9 mouse cellular contexts compared by ENCODE assay signal in genomic region chr5:99906181-99906956, GRCm38 (mm10). TPM values are rescaled to one million over a fixed set of nuclear protein-coding genes. Genes with fewer than 3 reads are reported as not detected.
A peak's percentile ranks its signal among the peaks of the same experiment; 100 is the strongest.
DNase-seq lines count a peak whose midpoint lies in the region; ATAC-seq lines count a peak whose summit lies in the region.
"Had no signal": no experiment of that assay in that cellular context is flagged by ENCODE, and none has a peak within 500 bp of the region (broad histone marks: within the 10 kb centered on the region; RNA-seq: fewer than 3 reads in every experiment).

Gene Vamp9, plus strand, starts transcription at chr5:99906254.

- H3K27ac ChIP-seq in forebrain, embryonic 13.5 days = peak within 1 kb of the TSS; percentile 87
- peak within 1 kb of the TSS; percentile 95 for H3K27ac ChIP-seq in heart, embryonic 16.5 days (ENCODE audit: low read length)
- H3K27ac ChIP-seq in liver, embryonic 11.5 days (ENCODE audit: low read depth, low read length) = peak within 1 kb of the TSS; percentile 66

- peak within 1 kb of the TSS; percentile 71 for H3K9ac ChIP-seq in forebrain, embryonic 13.5 days
- H3K9ac ChIP-seq in heart, embryonic 16.5 days (ENCODE audit: low read length) = peak within 1 kb of the TSS; percentile 83
- peak within 1 kb of the TSS; percentile 58 for H3K9ac ChIP-seq in liver, embryonic 11.5 days (ENCODE audit: low read depth, low read length)

- 4% methylated on average over 49 of the region's 49 CpGs for WGBS in forebrain, embryonic 13.5 days
- WGBS in heart, embryonic 16.5 days = 5% methylated on average over 49 of the region's 49 CpGs
- WGBS in liver, embryonic 11.5 days = 6% methylated on average over 49 of the region's 49 CpGs

- peaks cover 4% of the 10 kb centered on the region; the same call in 1 of the 2 replicates for H3K4me1 ChIP-seq in forebrain, embryonic 13.5 days
- no peaks in the 10 kb centered on the region for H3K4me1 ChIP-seq in heart, embryonic 16.5 days (ENCODE audit: control insufficient read depth, insufficient read depth, low read length)
- no peaks in the 10 kb centered on the region for H3K4me1 ChIP-seq in liver, embryonic 11.5 days (replicated peaks; ENCODE audit: control insufficient read depth, insufficient read depth, low read length)

- H3K27me3 ChIP-seq in forebrain, embryonic 13.5 days = no peaks in the 10 kb centered on the region
- H3K27me3 ChIP-seq in heart, embryonic 16.5 days (ENCODE audit: control insufficient read depth, insufficient read depth, low read length) = no peaks in the 10 kb centered on the region
- H3K27me3 ChIP-seq in liver, embryonic 11.5 days (replicated peaks; ENCODE audit: control insufficient read depth, insufficient read depth, low read length) = no peaks in the 10 kb centered on the region

- no peaks in the 10 kb centered on the region for H3K36me3 ChIP-seq in forebrain, embryonic 13.5 days (ENCODE audit: poor library complexity, severe bottlenecking)
- H3K36me3 ChIP-seq in heart, embryonic 16.5 days (ENCODE audit: control insufficient read depth, insufficient read depth) = no peaks in the 10 kb centered on the region
- no peaks in the 10 kb centered on the region for H3K36me3 ChIP-seq in liver, embryonic 11.5 days (ENCODE audit: control insufficient read depth, insufficient read depth, low read length)

- peak; percentile 96 for ATAC-seq in CD4-positive, CD25-positive, alpha-beta regulatory T cell, adult 4 months
- ATAC-seq in cerebellum, adult (ENCODE audit: insufficient number of reproducible peaks, low FRiP score, low TSS enrichment) = peak; percentile 99
- ATAC-seq in forebrain, embryonic 13.5 days = peak; percentile 99
- ATAC-seq in heart, embryonic 16.5 days (replicated peaks; ENCODE audit: extremely low read depth, insufficient read depth, low FRiP score) = peak; percentile 100
- peak; percentile 98 for ATAC-seq in liver, embryonic 11.5 days (replicated peaks; ENCODE audit: low FRiP score)

- DNase-seq in kidney, postnatal 14 days = peak; percentile 97
- DNase-seq in liver, embryonic 11.5 days (ENCODE audit: low spot score) = peak; percentile 93
- peak; percentile 97 for DNase-seq in naive thymus-derived CD4-positive, alpha-beta T cell, adult 2 months (ENCODE audit: low read depth)
- DNase-seq in spleen, postnatal 4 days (ENCODE audit: low spot score in 2 of 2) = peak; percentile 85 to 94

- H3K4me2 ChIP-seq in forebrain, embryonic 13.5 days = peak within 1 kb of the TSS; percentile 65
- peak within 1 kb of the TSS; percentile 61 for H3K4me2 ChIP-seq in heart, embryonic 16.5 days (ENCODE audit: low read depth, low read length)
- peak within 1 kb of the TSS; percentile 76 for H3K4me2 ChIP-seq in liver, embryonic 11.5 days

- no peaks in the 10 kb centered on the region for H3K9me3 ChIP-seq in forebrain, embryonic 13.5 days (replicated peaks)
- H3K9me3 ChIP-seq in heart, embryonic 16.5 days (replicated peaks; ENCODE audit: control insufficient read depth, low read length) = no peaks in the 10 kb centered on the region
- no peaks in the 10 kb centered on the region for H3K9me3 ChIP-seq in liver, embryonic 11.5 days (ENCODE audit: control insufficient read depth, low read length)

- H3K4me3 ChIP-seq in forebrain, embryonic 13.5 days = peak within 1 kb of the TSS; percentile 60
- H3K4me3 ChIP-seq in heart, embryonic 16.5 days (ENCODE audit: low read length) = peak within 1 kb of the TSS; percentile 65
- H3K4me3 ChIP-seq in liver, embryonic 11.5 days (ENCODE audit: low read depth, low read length) = peak within 1 kb of the TSS; percentile 62

RNA-seq across cellular contexts. Expression of gene Vamp9, which starts in this region (rescaled TPM):
- under 1 TPM in 1 of 2 experiments, not detected in 1; 0.50 TPM for polyA plus RNA-seq in CD4-positive, CD25-positive, alpha-beta regulatory T cell, adult 4 months (2017; shearing (Covaris generic))
- 0.62 and 0.86 TPM in 2 replicates for polyA plus RNA-seq in forebrain, embryonic 13.5 days (2015; fragmentation: Nextera tagmentation; extraction: Ambion mirVana)
- 0.81 and 0.86 TPM in 2 replicates for polyA plus RNA-seq in heart, embryonic 16.5 days (2015; fragmentation: Nextera tagmentation; extraction: Ambion mirVana)
- polyA plus RNA-seq in liver, embryonic 11.5 days (2014; fragmentation: Nextera tagmentation; extraction: Ambion mirVana) = not detected in 2 replicates
- polyA plus RNA-seq: C2C12 had no signal

Comparison
In these comparisons a context has a peak if more than half of its experiments do, and no peak if none do; other contexts are left out.
1. Peak in every context shown above with its lines: DNase-seq, ATAC-seq, H3K4me3 ChIP-seq and H3K27ac ChIP-seq.
2. Peak in ATAC-seq in CD4-positive, CD25-positive, alpha-beta regulatory T cell, adult 4 months; RNA of the gene not detected or under 1 TPM.
3. Peak in ATAC-seq, H3K4me3 ChIP-seq, H3K27ac ChIP-seq, H3K9ac ChIP-seq and H3K4me2 ChIP-seq in forebrain, embryonic 13.5 days; RNA of the gene not detected or under 1 TPM.
4. Peak in ATAC-seq, H3K4me3 ChIP-seq, H3K27ac ChIP-seq, H3K9ac ChIP-seq and H3K4me2 ChIP-seq in heart, embryonic 16.5 days; RNA of the gene not detected or under 1 TPM.
5. Peak in DNase-seq, ATAC-seq, H3K4me3 ChIP-seq, H3K27ac ChIP-seq, H3K9ac ChIP-seq and H3K4me2 ChIP-seq in liver, embryonic 11.5 days; RNA of the gene not detected or under 1 TPM.